Mouse (Mus musculus) limb, embryonic 12.5 days (tissue): ENCODE results near the gene Dnah10. TPM values are rescaled to one million over a fixed set of nuclear protein-coding genes. Genes with fewer than 3 reads are reported as not detected.

ENCODE experiments used
- ATAC-seq: fragments of 200-750 bp; cut with Nextera tagmentation; 2 replicates; pipeline ENCODE4 v1.8.0; 2017; ENCODE audit warnings: low read depth, moderate TSS enrichment; ENCODE audit not compliant: insufficient number of reproducible peaks, insufficient read depth, low FRiP score, low TSS enrichment
- H3K27ac ChIP-seq: fragments of 300-500 bp; sonication (generic); 2 replicates; pipeline ENCODE4 v1.5.1; 2016; ENCODE audit warnings: mild to moderate bottlenecking, moderate library complexity
- H3K27me3 ChIP-seq: fragments of 300-500 bp; sonication (generic); 2 replicates; pipeline ENCODE4 v1.6.1; 2016; ENCODE audit warnings: mild to moderate bottlenecking, moderate library complexity
- H3K36me3 ChIP-seq: fragments of 300-500 bp; sonication (generic); 2 replicates; pipeline ENCODE4 v1.6.1; 2016; ENCODE audit warnings: mild to moderate bottlenecking, moderate library complexity
- H3K4me1 ChIP-seq: fragments of 300-500 bp; sonication (generic); replicated peaks from 2 replicates; pipeline ENCODE4 v1.6.1; 2016
- H3K4me2 ChIP-seq: fragments of 300-500 bp; sonication (generic); 2 replicates; pipeline ENCODE4 v1.6.1; 2016; ENCODE audit warnings: mild to moderate bottlenecking, moderate library complexity
- H3K4me3 ChIP-seq: fragments of 300-500 bp; sonication (generic); replicated peaks from 2 replicates; pipeline ENCODE4 v1.5.1; 2016; ENCODE audit warnings: mild to moderate bottlenecking
- H3K9ac ChIP-seq: fragments of 300-500 bp; sonication (generic); replicated peaks from 2 replicates; pipeline ENCODE4 v1.6.1; 2016; ENCODE audit warnings: mild to moderate bottlenecking, moderate library complexity
- H3K9me3 ChIP-seq: fragments of 300-500 bp; sonication (generic); 2 replicates; pipeline ENCODE4 v1.6.1; 2016; ENCODE audit warnings: mild to moderate bottlenecking, moderate library complexity
- WGBS: fragments of 180-500 bp; shearing (Covaris S2); methylation state at CpG from one replicate; pipeline ENCODE4 v1.1.7; 2016; 5-methylcytosine and 5-hydroxymethylcytosine counted together
- polyA plus RNA-seq: library from polyadenylated mRNA; unstranded; fragments of >200 nt; fragmentation: Nextera tagmentation; extraction: Ambion mirVana; gene quantifications from 2 replicates; pipeline ENCODE4 v1.2.1, GENCODE M21; 2016

The Dnah10 gene
- polyA plus RNA-seq, 1 experiment from 2014 or later = 0.09 TPM

GRCm38 (mm10) chr5:124812466-124812865 is 87.6 kb downstream of the Dnah10 start:
- Histone ChIP-seq H3K9ac (no peak overlapping the region), H3K4me3 (no peak overlapping the region), H3K27ac (no peak overlapping the region), H3K4me1 (no peaks in the 10 kb centered on the region), H3K9me3 (peaks cover 6% of the 10 kb centered on the region; the same call in 1 of the 2 replicates), H3K4me2 (no peak overlapping the region), H3K27me3 (no peaks in the 10 kb centered on the region), H3K36me3 (no peaks in the 10 kb centered on the region)
- ATAC-seq = no peak
- WGBS = 86% methylated on average over 12 of the region's 12 CpGs

GRCm38 (mm10) chr5:124814797-124815196 is 89.9 kb downstream of the Dnah10 start:
- Histone ChIP-seq H3K9me3 (peaks cover 12% of the 10 kb centered on the region), H3K4me1 (no peaks in the 10 kb centered on the region), H3K27me3 (no peaks in the 10 kb centered on the region), H3K27ac (no peak overlapping the region), H3K4me2 (no peak overlapping the region), H3K36me3 (no peaks in the 10 kb centered on the region), H3K4me3 (no peak overlapping the region), H3K9ac (no peak overlapping the region)
- ATAC-seq = no peak
- WGBS = 57% methylated on average over 5 of the region's 5 CpGs

GRCm38 (mm10) chr5:124817050-124817449 is 92.2 kb downstream of the Dnah10 start:
- peaks cover 15% of the 10 kb centered on the region for H3K9me3 ChIP-seq
- H3K4me2 ChIP-seq = no peak overlapping the region
- no peak overlapping the region for H3K4me3 ChIP-seq
- H3K27me3 ChIP-seq = no peaks in the 10 kb centered on the region; the same call in 1 of the 2 replicates
- H3K4me1 ChIP-seq = peaks cover 3% of the 10 kb centered on the region; the same call in 1 of the 2 replicates
- H3K9ac ChIP-seq = no peak overlapping the region
- H3K27ac ChIP-seq = no peak overlapping the region
- 84% methylated on average over 15 of the region's 15 CpGs for WGBS
- ATAC-seq = no peak
- no peaks in the 10 kb centered on the region for H3K36me3 ChIP-seq

GRCm38 (mm10) chr5:124822128-124822894 is 97.4 kb downstream of the Dnah10 start:
- H3K27ac ChIP-seq = peak overlapping the region; percentile 17; the same call in 1 of the 2 replicates
- H3K9ac ChIP-seq = no peak overlapping the region
- H3K4me3 ChIP-seq = no peak overlapping the region
- no peaks in the 10 kb centered on the region; the same call in 1 of the 2 replicates for H3K27me3 ChIP-seq
- H3K4me2 ChIP-seq = 0 out of 2 replicates have a peak overlapping the region, but pooled peaks have one; percentile 4
- H3K4me1 ChIP-seq = peaks cover 10% of the 10 kb centered on the region
- no peaks in the 10 kb centered on the region for H3K36me3 ChIP-seq
- whole genome bisulfite sequencing = 74% methylated on average over 18 of the region's 18 CpGs
- ATAC-seq = peak; percentile 53; the same call in 1 of the 2 replicates
- H3K9me3 ChIP-seq = peaks cover 15% of the 10 kb centered on the region

- H3K36me3 ChIP-seq = peaks cover 6% of the 10 kb centered on the region; the same call in 1 of the 2 replicates
- no peaks in the 10 kb centered on the region for H3K9me3 ChIP-seq
- ATAC-seq = no peak
- no peaks in the 10 kb centered on the region for H3K27me3 ChIP-seq
- no peaks in the 10 kb centered on the region for H3K4me1 ChIP-seq
- H3K9ac ChIP-seq = no peak overlapping the region
- no peak overlapping the region for H3K4me2 ChIP-seq
- H3K27ac ChIP-seq = no peak overlapping the region
- H3K4me3 ChIP-seq = no peak overlapping the region
- 93% methylated on average over 12 of the region's 12 CpGs for WGBS
These were observed 105.4 kb downstream of the Dnah10 start for GRCm38 (mm10) chr5:124830331-124830730.

- H3K27me3 ChIP-seq = no peaks in the 10 kb centered on the region
- H3K27ac ChIP-seq = no peak overlapping the region
- H3K9me3 ChIP-seq = no peaks in the 10 kb centered on the region
- 93% methylated on average over 15 of the region's 15 CpGs for WGBS
- H3K36me3 ChIP-seq = peaks cover 15% of the 10 kb centered on the region; the same call in 1 of the 2 replicates
- no peak for ATAC-seq
- no peak overlapping the region for H3K4me3 ChIP-seq
- no peaks in the 10 kb centered on the region for H3K4me1 ChIP-seq
- no peak overlapping the region for H3K9ac ChIP-seq
- H3K4me2 ChIP-seq = no peak overlapping the region
These were observed 110.3 kb downstream of the Dnah10 start for GRCm38 (mm10) chr5:124835218-124835617.

GRCm38 (mm10) chr5:124836075-124836474 is 111.2 kb downstream of the Dnah10 start:
- H3K9ac ChIP-seq = no peak overlapping the region
- WGBS = 92% methylated on average over 10 of the region's 10 CpGs
- no peak overlapping the region for H3K4me3 ChIP-seq
- no peaks in the 10 kb centered on the region for H3K27me3 ChIP-seq
- H3K4me1 ChIP-seq = no peaks in the 10 kb centered on the region
- H3K36me3 ChIP-seq = peaks cover 15% of the 10 kb centered on the region; the same call in 1 of the 2 replicates
- ATAC-seq = no peak
- no peaks in the 10 kb centered on the region for H3K9me3 ChIP-seq
- no peak overlapping the region for H3K27ac ChIP-seq
- no peak overlapping the region for H3K4me2 ChIP-seq

GRCm38 (mm10) chr5:124836621-124837020 is 111.7 kb downstream of the Dnah10 start:
- no peak overlapping the region for H3K9ac ChIP-seq
- H3K4me2 ChIP-seq = no peak overlapping the region
- no peaks in the 10 kb centered on the region for H3K4me1 ChIP-seq
- no peak overlapping the region for H3K27ac ChIP-seq
- H3K9me3 ChIP-seq = no peaks in the 10 kb centered on the region
- ATAC-seq = no peak
- no peaks in the 10 kb centered on the region for H3K27me3 ChIP-seq
- 74% methylated on average over 4 of the region's 4 CpGs for WGBS
- no peak overlapping the region for H3K4me3 ChIP-seq
- H3K36me3 ChIP-seq = peaks cover 15% of the 10 kb centered on the region; the same call in 1 of the 2 replicates

GRCm38 (mm10) chr5:124840202-124840601 is 115.3 kb downstream of the Dnah10 start:
- WGBS = 77% methylated on average over 7 of the region's 7 CpGs
- no peak overlapping the region for H3K9ac ChIP-seq

GRCm38 (mm10) chr5:124840669-124841068 is 115.8 kb downstream of the Dnah10 start:
- Histone ChIP-seq H3K4me3 (no peak overlapping the region), H3K27me3 (no peaks in the 10 kb centered on the region), H3K4me2 (no peak overlapping the region), H3K9me3 (no peaks in the 10 kb centered on the region), H3K27ac (no peak overlapping the region), H3K4me1 (no peaks in the 10 kb centered on the region; the same call in 1 of the 2 replicates), H3K36me3 (peaks cover 5% of the 10 kb centered on the region; the same call in 1 of the 2 replicates), H3K9ac (no peak overlapping the region)
- no peak for ATAC-seq
- 89% methylated on average over 2 of the region's 2 CpGs for WGBS

More at GRCm38 (mm10) chr5:124840202-124840601, 115.3 kb downstream of the Dnah10 start:
- Histone ChIP-seq H3K4me3 (no peak overlapping the region), H3K36me3 (peaks cover 10% of the 10 kb centered on the region; the same call in 1 of the 2 replicates), H3K4me2 (no peak overlapping the region), H3K9me3 (no peaks in the 10 kb centered on the region), H3K27ac (no peak overlapping the region), H3K4me1 (no peaks in the 10 kb centered on the region; the same call in 1 of the 2 replicates), H3K27me3 (no peaks in the 10 kb centered on the region)
- no peak; the same call in 1 of the 2 replicates for ATAC-seq

GRCm38 (mm10) chr5:124843386-124843785 is 118.5 kb downstream of the Dnah10 start:
- ATAC-seq = no peak
- Histone ChIP-seq H3K4me1 (peaks cover 13% of the 10 kb centered on the region), H3K9me3 (no peaks in the 10 kb centered on the region), H3K4me3 (no peak overlapping the region), H3K4me2 (no peak overlapping the region), H3K27ac (no peak overlapping the region), H3K36me3 (no peaks in the 10 kb centered on the region), H3K9ac (no peak overlapping the region), H3K27me3 (no peaks in the 10 kb centered on the region)
- 83% methylated on average over 8 of the region's 8 CpGs for WGBS
